Mouse (Mus musculus) leukemia stem cell, adult 10-12 weeks (primary cell): ENCODE results near the gene Ankrd36. TPM values are rescaled to one million over a fixed set of nuclear protein-coding genes. Genes with fewer than 3 reads are reported as not detected.

Experiments
- polyA plus RNA-seq: library from polyadenylated mRNA; stranded (reverse); fragments of >175 nt; gene quantifications from 2 replicates; pipeline ENCODE4 v1.2.3, GENCODE M21; 2012; ENCODE audit warnings: low replicate concordance

The Ankrd36 gene
- polyA plus RNA-seq, result not detected in 2 replicates

GRCm38 (mm10) chr11:5569474-5569873, at the start of gene Ankrd36:
Ankrd36 (plus strand) TSS chr11:5569684.

GRCm38 (mm10) chr11:5520412-5521265, 48.8 kb upstream of the Ankrd36 start, which contains the start of gene Xbp1:
Xbp1 (plus strand) TSS chr11:5520659.

GRCm38 (mm10) chr11:5541799-5542481, 27.5 kb upstream of the Ankrd36 start, which contains the start of gene Ccdc117:
Ccdc117 (minus strand) TSS chr11:5542187.

DNA sequence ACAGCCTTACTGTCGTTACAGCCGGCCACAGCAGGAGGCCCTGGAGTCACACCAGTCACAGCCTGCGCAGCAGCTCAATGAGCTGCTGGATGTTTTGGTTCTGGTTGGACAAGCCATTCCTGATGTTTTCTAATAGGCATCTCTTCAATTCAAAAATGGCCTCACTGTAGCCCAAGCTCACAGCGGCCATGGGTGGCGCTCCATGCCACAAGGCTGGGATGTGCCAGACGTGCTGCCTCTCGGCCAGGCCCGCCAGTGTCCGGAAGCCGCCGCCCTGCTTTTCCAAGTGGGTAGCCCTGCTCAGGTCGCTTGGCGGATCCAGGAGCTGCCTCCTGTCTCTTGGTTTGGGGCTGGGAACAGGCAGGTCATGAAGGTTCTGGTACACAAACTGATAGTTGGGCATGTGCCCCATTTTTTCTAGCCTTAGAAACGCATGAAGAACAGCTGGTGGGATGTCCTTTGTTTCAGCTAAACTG, 146.2 kb downstream of the Ankrd36 start, which contains the start of gene Mrps24:
Mrps24 (minus strand) TSS at position 51 of the 476 bp plus-strand sequence.

Other genes with a start within 250 kb of the Ankrd36 start
- gene Znrf3, start 124.8 kb upstream of the Ankrd36 start, polyA plus RNA-seq, result 4.5 and 4.6 TPM in 2 replicates
- 38.7 and 62.5 TPM in 2 replicates for gene Xbp1, start 49.0 kb upstream of the Ankrd36 start, polyA plus RNA-seq
- gene Ccdc117, start 27.5 kb upstream of the Ankrd36 start, polyA plus RNA-seq, result 3.5 and 5.5 TPM in 2 replicates
- 144 and 150 TPM in 2 replicates for gene Mrps24, start 146.0 kb downstream of the Ankrd36 start, polyA plus RNA-seq
- gene Urgcp, start 192.7 kb downstream of the Ankrd36 start, polyA plus RNA-seq, result 8.6 and 10.7 TPM in 2 replicates
- gene Dbnl, start 218.8 kb downstream of the Ankrd36 start, polyA plus RNA-seq, result 66.3 and 74.6 TPM in 2 replicates
- gene Pgam2, start 234.0 kb downstream of the Ankrd36 start, polyA plus RNA-seq, result not detected in 2 replicates